ENCODE assay signal across 8 mouse cellular contexts in genomic region chrX:13346011-13346631, GRCm38 (mm10).
DNase-seq lines count a peak whose midpoint lies in the region; ATAC-seq and TF ChIP-seq lines count a peak whose summit lies in the region.

No protein-coding gene starts in this region.

- DNase-seq in kidney, postnatal 10 days = peak; percentile 6
- DNase-seq in kidney, adult 18-20 months = no peak
- DNase-seq in adipocyte (ENCODE audit: low spot score) = peak; percentile 35
- DNase-seq in left cerebral cortex, postnatal 14 days (ENCODE audit: low spot score in 2 of 2) = peak; percentile 3 to 20
- no peak for DNase-seq in T-cell, adult 2 months (ENCODE audit: low spot score)
- no peak for DNase-seq in spleen, postnatal 4 days (ENCODE audit: low spot score in 2 of 2)

- no peak; the same call in 1 of the 2 replicates for ATAC-seq in embryonic facial prominence, embryonic 15.5 days (ENCODE audit: insufficient number of reproducible peaks, low FRiP score, low TSS enrichment, low read depth)

- H3K79me2 ChIP-seq in myocyte (ENCODE audit: control insufficient read depth, insufficient read depth) = no peaks in the 10 kb centered on the region

- intact Hi-C loops in left cerebral cortex, postnatal 14 days (cut with DNase I) = loop anchor here (2.0 to 5.0 kb wide), 2 partner anchors 64 to 123 kb away; partner anchors contain the start of gene Ddx3x

- peak overlapping the region; percentile 44 for H3K4me3 ChIP-seq in embryonic facial prominence, embryonic 15.5 days (replicated peaks)
- H3K4me3 ChIP-seq in myocyte = peak overlapping the region; percentile 29

- no peak overlapping the region for H3K9ac ChIP-seq in embryonic facial prominence, embryonic 15.5 days

- no peaks in the 10 kb centered on the region for H3K36me3 ChIP-seq in embryonic facial prominence, embryonic 15.5 days
- no peaks in the 10 kb centered on the region for H3K36me3 ChIP-seq in myocyte (ENCODE audit: control insufficient read depth, insufficient read depth)

- H3K27ac ChIP-seq in embryonic facial prominence, embryonic 15.5 days (replicated peaks) = peak overlapping the region; percentile 88

- H3K9me3 ChIP-seq in embryonic facial prominence, embryonic 15.5 days (replicated peaks) = no peaks in the 10 kb centered on the region

- H3K4me1 ChIP-seq in embryonic facial prominence, embryonic 15.5 days = peaks cover 9% of the 10 kb centered on the region

- peak overlapping the region; percentile 22 for H3ac ChIP-seq in myocyte (ENCODE audit: control insufficient read depth, insufficient read length)

- TF ChIP-seq POLR2A in myocyte (IDR thresholded peaks at IDR 0.05; ENCODE audit: insufficient read length, low read depth) = no peak

- peaks cover 7% of the 10 kb centered on the region; the same call in 1 of the 2 replicates for H3K27me3 ChIP-seq in embryonic facial prominence, embryonic 15.5 days
- no peaks in the 10 kb centered on the region for H3K27me3 ChIP-seq in myocyte (ENCODE audit: control insufficient read depth, insufficient read depth, insufficient read length)

- peak overlapping the region; percentile 51 for H3K4me2 ChIP-seq in embryonic facial prominence, embryonic 15.5 days (replicated peaks)
- peak overlapping the region; percentile 64 for H3K4me2 ChIP-seq in myocyte (ENCODE audit: low read depth)

- 15% methylated on average over 16 of the region's 21 CpGs for WGBS in embryonic facial prominence, embryonic 15.5 days

TF ChIP-seq in myocyte, 11 proteins besides CTCF, POLR2A, EP300 and RAD21:
- TF ChIP-seq MAX (IDR thresholded peaks at IDR 0.05; ENCODE audit: low read depth) (no peak), SRF (IDR thresholded peaks at IDR 0.05; ENCODE audit: control insufficient read depth, insufficient read length, low read depth) (no peak)

Comparison
In these comparisons a context has a peak if more than half of its experiments do, and no peak if none do; other contexts are left out.
1. DNase-seq: peak in kidney, postnatal 10 days (single experiment), adipocyte (single experiment) and left cerebral cortex, postnatal 14 days (2 of 2); none in kidney, adult 18-20 months (single experiment), T-cell, adult 2 months (single experiment) and spleen, postnatal 4 days (0 of 2).